Mouse (Mus musculus) left cerebral cortex, postnatal 36 days (tissue): ENCODE data around the gene Fam133b. TPM values are rescaled to one million over a fixed set of nuclear protein-coding genes. Genes with fewer than 3 reads are reported as not detected.
"Not testable (repeated sequence)": the region's sequence is repeated elsewhere in the genome, so short reads cannot be mapped to it uniquely, and the experiment has no call there.

Experiments
- DNase-seq, 2 experiments: peaks; one replicate each; pipeline ENCODE4 v3.0.0; 2021 to 2022; ENCODE audit warnings: low spot score in 2 of 2, mixed read lengths in 1 of 2
- intact Hi-C: fragments of 180-260 bp; cut with DNase I; formaldehyde crosslinking; loops from one replicate; pipeline ENCODE4 v1.15.1; 2025
- total RNA-seq, 2 experiments: library from RNA; stranded (reverse); gene quantifications; 2 replicates each; pipeline ENCODE4 v1.2.3; 2021

Fam133b gene
- total RNA-seq, 2 experiments from 2014 or later = 36.0 to 42.5 TPM

GRCm38 (mm10) chr5:3595693-3596398, 52.2 kb downstream of the Fam133b start, which contains the start of gene Pex1:
Pex1 (plus strand) TSS chr5:3596066.
- intact Hi-C loops = no loop called here
- peak; percentile 93 to 96 for DNase-seq

GRCm38 (mm10) chr5:3596399-3596766, 52.8 kb downstream of the Fam133b start, which contains the start of gene Rbm48:
Rbm48 (minus strand) TSS chr5:3596585.
- intact Hi-C loops = no loop called here
- peak; percentile 84 to 86 for DNase-seq

- no peak for DNase-seq
- intact Hi-C loops = no loop called here
These were observed 53.5 kb downstream of the Fam133b start for GRCm38 (mm10) chr5:3597171-3597570.

GRCm38 (mm10) chr5:3598766-3599165, 55.1 kb downstream of the Fam133b start:
- intact Hi-C loops = no loop called here
- no peak for DNase-seq

- DNase-seq = no peak
- intact Hi-C loops = no loop called here
These were observed 56.7 kb downstream of the Fam133b start for GRCm38 (mm10) chr5:3600298-3600697.

DNA sequence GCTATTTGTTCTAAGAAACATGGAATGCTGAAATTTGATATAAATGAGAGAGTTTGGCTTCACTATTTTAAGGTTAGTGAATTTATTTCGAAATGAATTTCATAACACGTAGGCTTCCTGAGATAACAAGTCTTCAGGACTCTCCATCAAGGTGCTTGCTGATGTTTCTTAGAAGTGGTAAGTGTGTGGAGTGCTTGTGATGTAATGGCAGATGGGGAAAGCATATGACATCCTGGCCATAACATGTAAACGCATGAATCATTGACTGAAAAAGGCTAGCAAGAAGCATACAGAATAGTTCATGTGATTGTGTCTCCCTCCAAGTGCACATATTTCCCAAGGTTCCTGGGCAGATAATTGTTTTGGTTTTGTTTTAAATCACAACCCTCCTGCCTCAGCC, 57.2 kb downstream of the Fam133b start:
- intact Hi-C loops = no loop called here
- DNase-seq = no peak

DNA sequence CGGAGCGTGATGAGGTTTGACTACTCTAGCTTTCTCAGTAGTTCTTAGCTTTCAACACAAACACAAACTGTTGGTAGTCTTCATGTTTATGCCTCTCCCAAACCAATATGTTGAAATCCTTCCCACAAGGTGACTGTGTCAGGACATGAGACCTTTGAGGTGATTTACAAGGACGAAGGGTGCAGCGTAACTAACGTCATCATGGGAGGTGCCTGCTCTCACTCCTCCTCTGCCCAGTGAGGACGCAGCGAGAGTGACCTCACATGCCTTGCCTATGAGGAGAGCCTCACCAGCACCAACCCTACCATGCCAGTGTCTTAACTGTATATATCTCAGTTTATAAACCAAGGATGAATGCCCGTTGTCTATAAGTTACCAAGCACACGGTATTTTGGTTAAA, 63.5 kb downstream of the Fam133b start:
- intact Hi-C loops = no loop called here
- DNase-seq = no peak

GRCm38 (mm10) chr5:3609241-3609640, 65.6 kb downstream of the Fam133b start:
- intact Hi-C loops = no loop called here
- no peak for DNase-seq

GRCm38 (mm10) chr5:3611835-3612234, 68.2 kb downstream of the Fam133b start:
- DNase-seq, intact Hi-C loops: not testable (repeated sequence)

Other genes with a start within 250 kb of the Fam133b start
- 1 to 10 TPM; 2.1 to 4.0 TPM for gene Cdk6, start 202.3 kb upstream of the Fam133b start, total RNA-seq
- 1 to 10 TPM; 2.0 to 5.8 TPM for gene 1700109H08Rik, start 27.7 kb downstream of the Fam133b start, total RNA-seq
- 10 to 100 TPM; 22.3 to 34.6 TPM for gene Pex1, start 52.2 kb downstream of the Fam133b start, total RNA-seq
- gene Rbm48, start 52.8 kb downstream of the Fam133b start, total RNA-seq = 10 to 100 TPM in 1 of 2 experiments, 1 to 10 TPM in 1; 8.5 to 16.3 TPM
- not detected for gene Tmbim7, start 107.3 kb downstream of the Fam133b start, total RNA-seq
- gene Gatad1, start 113.4 kb downstream of the Fam133b start, total RNA-seq = 100 to 1,000 TPM; 117 to 119 TPM